Mouse (Mus musculus) heart, postnatal 10 days (tissue): Measurements from ENCODE around the gene Prdx3. TPM values are rescaled to one million over a fixed set of nuclear protein-coding genes. Genes with fewer than 3 reads are reported as not detected.
"Not testable (repeated sequence)": the region's sequence is repeated elsewhere in the genome, so short reads cannot be mapped to it uniquely, and the experiment has no call there.

ENCODE experiments used
- DNase-seq, 2 experiments: peaks; one replicate each; pipeline ENCODE4 v3.0.0; 2021
- intact Hi-C: fragments of 180-260 bp; cut with DNase I; formaldehyde crosslinking; loops from one replicate; pipeline ENCODE4 v1.15.1; 2025
- total RNA-seq, 2 experiments: library from RNA; stranded (reverse); gene quantifications; 2 replicates each; pipeline ENCODE4 v1.2.3; 2021

Gene Prdx3
- total RNA-seq, 2 experiments from 2014 or later: 248 to 255 TPM

DNA sequence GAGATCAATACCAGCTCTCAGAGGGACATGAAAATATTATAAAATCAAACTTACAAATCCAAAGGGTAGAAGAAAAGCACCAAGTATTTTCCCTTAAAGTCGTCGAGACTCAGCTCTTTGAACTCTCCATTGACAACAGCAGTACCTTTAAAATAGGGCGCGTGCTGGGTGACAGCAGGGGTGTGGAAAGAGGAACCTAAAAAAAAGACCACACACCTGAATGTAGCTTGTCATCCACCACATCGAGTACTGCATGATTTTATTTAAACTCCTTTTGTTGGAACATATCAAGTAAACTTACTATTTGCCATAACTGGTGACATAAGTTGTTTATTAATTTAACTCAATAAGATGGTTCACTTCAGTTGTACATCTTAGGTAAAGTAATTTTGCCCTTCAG lies 3.0 kb downstream of the Prdx3 start:
- DNase-seq: no peak
- intact Hi-C loops: no loop called here

DNA sequence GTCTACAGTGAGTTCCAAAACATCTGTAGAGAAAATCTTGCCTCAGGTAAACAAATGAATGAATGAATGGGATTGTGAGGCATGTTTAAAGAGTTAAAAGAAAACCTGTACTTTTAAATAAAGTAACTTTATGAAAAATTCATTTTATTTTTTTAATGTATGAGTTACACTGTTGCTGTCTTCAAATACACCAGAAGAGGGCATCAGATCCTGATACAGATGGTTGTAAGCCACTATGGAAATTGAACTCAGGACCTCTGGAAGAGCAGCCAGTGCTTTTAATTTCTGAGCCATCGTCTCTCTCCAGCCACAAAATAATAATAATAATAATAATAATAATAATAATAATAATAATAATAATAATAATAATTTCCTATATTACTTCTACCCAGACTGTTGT lies 3.9 kb downstream of the Prdx3 start:
- intact Hi-C loops: no loop called here
- DNase-seq: no peak

DNA sequence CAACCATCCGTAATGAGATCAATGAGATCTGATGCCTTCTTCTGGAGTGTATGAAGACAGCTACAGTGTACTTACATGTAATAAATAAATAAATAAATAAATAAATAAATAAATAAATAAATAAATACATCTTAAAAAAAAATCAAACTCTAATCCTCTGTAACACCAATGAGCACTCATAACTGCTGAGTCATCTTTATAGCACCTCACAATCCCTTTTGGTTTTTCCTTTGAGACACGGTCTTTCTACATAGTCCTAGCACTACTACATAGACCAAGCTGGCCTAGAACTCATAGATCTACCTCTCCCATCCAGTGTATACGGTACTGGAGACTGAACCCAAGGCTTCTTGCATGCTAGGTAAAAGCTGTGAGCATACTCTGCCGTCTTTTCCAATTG lies 8.2 kb downstream of the Prdx3 start:
- DNase-seq, intact Hi-C loops: not testable (repeated sequence)

DNA sequence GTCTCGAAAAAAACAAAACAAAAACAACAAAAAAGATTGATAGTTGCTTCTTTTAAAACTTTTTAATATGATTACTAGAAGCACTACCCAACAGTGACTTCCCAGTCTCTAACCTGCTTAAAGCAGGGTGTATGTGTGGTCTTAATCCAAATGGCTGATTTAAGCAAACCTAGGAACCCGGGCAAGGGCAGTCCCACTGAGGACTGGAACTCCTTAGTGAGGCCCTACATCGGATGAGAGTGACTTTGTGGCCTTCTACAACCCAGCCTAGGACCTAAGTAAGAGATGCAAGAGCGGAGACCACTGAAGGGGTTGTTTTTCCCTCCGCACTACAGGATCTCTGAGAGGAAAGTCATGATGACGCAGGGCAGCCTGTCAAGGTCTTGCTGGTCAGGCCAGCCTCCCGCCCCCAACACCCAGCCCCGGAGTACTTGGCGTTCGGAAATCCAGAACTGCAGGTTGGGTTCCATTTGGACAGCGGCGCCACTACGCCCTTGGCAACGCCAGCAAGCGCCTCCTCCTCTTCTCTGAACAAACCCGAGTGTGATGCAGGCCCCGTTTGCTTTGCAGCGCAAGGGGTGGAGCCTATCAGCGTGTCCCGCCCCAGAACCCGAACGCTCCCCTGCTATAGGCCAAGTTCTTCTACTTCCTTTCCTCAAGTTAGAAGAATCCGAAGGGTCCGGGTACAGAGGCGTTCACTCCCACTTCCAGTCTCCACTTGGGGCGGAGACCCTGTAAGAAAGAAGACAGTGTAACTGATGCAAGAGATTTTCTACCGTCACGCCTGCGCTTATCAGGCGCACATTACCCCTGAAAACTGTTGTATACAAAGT lies 13.3 kb downstream of the Prdx3 start, which contains the start of gene Sfxn4:
Gene Sfxn4 (minus strand): TSS at position 612 of the 833 bp plus-strand sequence.
- intact Hi-C loops: no loop called here

DNA sequence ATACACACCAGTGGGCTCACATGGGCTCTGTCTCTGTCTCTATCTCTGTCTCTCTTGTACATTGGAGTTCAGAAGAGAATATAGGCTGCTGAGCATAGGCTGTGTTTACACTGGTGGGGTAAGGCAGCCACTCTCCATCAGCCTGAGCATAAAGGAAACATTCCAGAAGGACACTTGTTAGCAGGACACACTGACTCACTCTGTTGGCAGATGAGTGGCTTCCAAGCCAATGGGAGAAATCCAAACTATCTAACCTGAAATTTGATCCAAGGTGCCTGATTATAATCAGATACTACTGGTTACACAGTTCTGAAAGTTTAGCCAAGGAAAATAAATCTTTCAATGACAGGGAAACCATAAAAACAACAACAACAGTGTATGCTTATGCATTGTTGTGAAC lies 28.6 kb downstream of the Prdx3 start:
- intact Hi-C loops: no loop called here
- no peak for DNase-seq

More for the DNA sequence above, 13.3 kb downstream of the Prdx3 start, which contains the start of gene Sfxn4:
- DNase-seq: peak; percentile 93 to 94

DNA sequence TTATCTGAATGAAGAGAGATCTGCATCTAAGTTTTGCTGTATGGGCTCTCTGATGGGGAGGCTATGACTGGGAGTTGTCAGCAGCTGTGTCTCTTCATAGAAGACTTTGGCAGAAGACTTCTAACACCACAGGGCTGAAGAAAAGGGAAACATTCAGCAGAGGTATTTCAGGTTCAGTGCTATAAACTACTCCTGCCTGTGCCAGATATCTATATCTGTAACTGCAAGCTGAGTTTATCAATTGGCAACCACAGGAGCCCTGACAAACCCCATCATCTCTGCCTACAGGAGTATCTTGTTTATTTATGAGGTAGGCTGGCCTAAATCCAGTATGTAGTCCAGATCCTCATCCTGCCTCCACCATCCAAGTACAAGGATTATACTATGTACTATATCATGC lies 31.0 kb downstream of the Prdx3 start:
- DNase-seq: no peak
- intact Hi-C loops: no loop called here

DNA sequence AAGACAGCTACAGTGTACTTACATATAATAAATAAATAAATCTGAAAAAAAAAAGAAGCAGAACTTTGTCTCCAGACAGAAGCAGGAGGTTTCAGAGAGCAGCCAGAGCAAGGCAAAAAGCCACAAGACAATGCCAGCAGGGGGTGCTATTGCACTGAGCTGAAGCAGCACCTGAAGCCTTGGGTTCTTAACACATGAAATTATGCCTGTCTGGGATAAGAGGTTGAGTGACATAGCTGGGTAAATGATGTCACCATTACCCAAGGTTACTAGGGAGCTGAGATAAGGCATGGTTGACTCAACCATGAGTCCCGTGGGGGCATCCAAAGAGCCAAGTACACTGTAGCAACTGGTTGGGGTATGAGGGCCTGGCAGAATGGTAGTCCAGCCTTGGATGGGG lies 36.6 kb downstream of the Prdx3 start:
- peak; percentile 59 to 76 for DNase-seq
- intact Hi-C loops: loop anchor here (2.0 kb wide), 1 partner anchor 31 kb away; no protein-coding TSS in a partner anchor

DNA sequence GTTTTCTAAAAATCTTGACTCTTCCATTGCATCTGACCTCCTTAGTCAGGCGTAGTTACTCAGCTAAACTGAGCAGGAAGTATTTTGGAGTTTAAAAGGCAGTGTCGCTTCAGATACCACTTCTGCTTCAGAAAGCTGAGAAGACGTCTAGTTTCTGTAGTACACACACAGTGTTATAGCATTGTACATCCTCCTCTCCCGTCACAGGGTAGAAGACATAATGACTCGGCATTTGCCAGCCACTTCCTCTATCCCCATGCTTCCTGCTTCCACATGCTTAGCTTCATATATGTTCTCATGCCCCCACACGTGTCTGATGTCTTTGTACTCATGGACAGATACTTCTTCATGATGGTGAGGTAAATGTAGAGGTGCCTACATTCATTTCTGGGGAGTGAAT lies 55.7 kb downstream of the Prdx3 start:
- DNase-seq: peak in 1 of 2 experiments; percentile 2
- intact Hi-C loops: no loop called here

Other genes with a start within 250 kb of the Prdx3 start
- under 1 TPM; 0.45 TPM for gene Nanos1, start 118.6 kb downstream of the Prdx3 start, total RNA-seq
- gene Eif3a, start 83.9 kb downstream of the Prdx3 start, total RNA-seq: 100 to 1,000 TPM; 122 to 124 TPM
- 10 to 100 TPM; 17.5 to 19.2 TPM for gene Fam45a, start 63.0 kb downstream of the Prdx3 start, total RNA-seq
- 1 to 10 TPM; 5.0 to 7.6 TPM for gene Sfxn4, start 13.1 kb downstream of the Prdx3 start, total RNA-seq
- gene Grk5, start 15.2 kb upstream of the Prdx3 start, total RNA-seq: 10 to 100 TPM; 26.3 to 28.3 TPM